Mouse (Mus musculus) hindbrain, embryonic 14.5 days (tissue): ENCODE results near the gene Lpcat2. TPM values are rescaled to one million over a fixed set of nuclear protein-coding genes. Genes with fewer than 3 reads are reported as not detected.

ENCODE experiments used
- ATAC-seq: fragments of 200-750 bp; cut with Nextera tagmentation; 2 replicates; pipeline ENCODE4 v1.8.0; 2017; ENCODE audit warnings: moderate number of reproducible peaks, mild to moderate bottlenecking, moderate TSS enrichment, moderate library complexity; ENCODE audit not compliant: low FRiP score
- DNase-seq: peaks from one replicate; pipeline ENCODE4 v3.0.0-alpha.2; 2015; ENCODE audit warnings: low spot score
- H3K27ac ChIP-seq: fragments of 300-500 bp; sonication (generic); 2 replicates; pipeline ENCODE4 v1.5.1; 2014; ENCODE audit warnings: mild to moderate bottlenecking, moderate library complexity
- H3K27me3 ChIP-seq: fragments of 300-500 bp; sonication (generic); 2 replicates; pipeline ENCODE4 v1.6.1; 2014; ENCODE audit warnings: mild to moderate bottlenecking, low read length, mixed read lengths; ENCODE audit not compliant: control insufficient read depth, insufficient read depth
- H3K36me3 ChIP-seq: fragments of 300-500 bp; sonication (generic); replicated peaks from 2 replicates; pipeline ENCODE4 v1.6.1; 2014; ENCODE audit not compliant: control insufficient read depth, insufficient read depth
- H3K4me1 ChIP-seq: fragments of 300-500 bp; sonication (generic); replicated peaks from 2 replicates; pipeline ENCODE4 v1.6.1; 2014; ENCODE audit warnings: antibody characterized with exemption, low read length, mixed read lengths; ENCODE audit not compliant: control insufficient read depth, insufficient read depth
- H3K4me2 ChIP-seq: fragments of 300-500 bp; sonication (generic); replicated peaks from 2 replicates; pipeline ENCODE4 v1.6.1; 2014; ENCODE audit warnings: mild to moderate bottlenecking, moderate library complexity
- H3K4me3 ChIP-seq: fragments of 300-500 bp; sonication (generic); replicated peaks from 2 replicates; pipeline ENCODE4 v1.5.1; 2014; ENCODE audit warnings: mild to moderate bottlenecking, low read length
- H3K9ac ChIP-seq: fragments of 300-500 bp; sonication (generic); 2 replicates; pipeline ENCODE4 v1.6.1; 2014
- H3K9me3 ChIP-seq: fragments of 300-500 bp; sonication (generic); 2 replicates; pipeline ENCODE4 v1.6.1; 2016; ENCODE audit warnings: low read length; ENCODE audit not compliant: control insufficient read depth
- WGBS: fragments of 180-500 bp; shearing (Covaris S2); extraction: QIAGEN DNeasy Blood & Tissue Kit; methylation state at CpG from one replicate; pipeline ENCODE4 v1.1.7; 2014; 5-methylcytosine and 5-hydroxymethylcytosine counted together
- polyA plus RNA-seq: library from polyadenylated mRNA; unstranded; fragments of >200 nt; fragmentation: Nextera tagmentation; extraction: Ambion mirVana; gene quantifications from 2 replicates; pipeline ENCODE4 v1.2.1, GENCODE M21; 2014

Lpcat2 gene
- polyA plus RNA-seq, 1 experiment from 2014 or later = 11.8 TPM

DNA sequence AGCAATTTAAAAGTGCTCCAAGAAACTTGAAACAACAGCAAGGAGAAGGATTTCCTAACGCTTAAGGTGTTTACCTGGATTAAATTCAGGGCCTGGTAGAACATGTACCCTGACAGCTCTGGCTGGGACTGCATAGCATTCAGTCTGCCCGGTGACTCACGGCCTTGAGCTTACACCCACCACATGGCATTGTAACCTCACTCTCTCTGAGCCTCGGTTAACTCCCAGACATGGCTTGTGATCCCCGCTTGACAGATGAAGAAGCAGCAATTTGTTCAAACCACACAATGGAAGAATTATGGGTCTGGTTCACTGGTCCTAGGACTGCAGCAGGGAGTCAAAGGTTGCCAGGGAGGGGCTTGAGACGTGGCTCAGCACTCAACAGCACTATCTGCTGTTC, 5.9 kb upstream of the Lpcat2 start:
- no peak overlapping the region for H3K4me3 ChIP-seq
- no peak overlapping the region for H3K27ac ChIP-seq
- H3K9me3 ChIP-seq = no peaks in the 10 kb centered on the region
- DNase-seq (no peak), ATAC-seq (no peak)
- H3K4me1 ChIP-seq = peaks cover 21% of the 10 kb centered on the region; the same call in 1 of the 2 replicates
- H3K27me3 ChIP-seq = no peaks in the 10 kb centered on the region
- H3K9ac ChIP-seq = no peak overlapping the region
- H3K36me3 ChIP-seq = no peaks in the 10 kb centered on the region
- 50% methylated on average over 6 of the region's 6 CpGs for WGBS
- no peak overlapping the region for H3K4me2 ChIP-seq

DNA sequence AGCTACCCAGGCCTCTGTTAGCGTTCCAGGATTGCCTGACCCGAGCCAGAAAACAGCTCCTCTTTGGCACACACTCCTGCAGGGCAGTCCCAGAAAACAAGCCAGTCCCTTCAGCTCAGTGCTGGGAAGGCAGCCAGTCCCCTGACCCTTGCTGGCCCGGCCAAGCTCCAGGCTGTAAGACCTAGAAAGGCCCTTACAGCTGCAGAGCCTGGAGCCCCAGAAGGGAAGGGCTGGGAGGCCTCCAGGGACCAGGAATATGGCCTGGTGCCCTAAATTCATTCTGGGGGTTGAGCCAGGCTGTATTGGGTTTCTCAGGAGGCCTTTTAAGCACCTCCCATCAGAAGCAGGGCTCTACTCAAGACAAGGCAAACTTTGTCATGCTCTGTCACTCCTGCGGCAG, 4.9 kb upstream of the Lpcat2 start:
- ATAC-seq (peak; percentile 82; the same call in 1 of the 2 replicates), DNase-seq (peak; percentile 59)
- Histone ChIP-seq H3K4me2 (no peak overlapping the region), H3K4me1 (peaks cover 26% of the 10 kb centered on the region; the same call in 1 of the 2 replicates), H3K27ac (no peak overlapping the region), H3K9ac (no peak overlapping the region), H3K36me3 (no peaks in the 10 kb centered on the region), H3K27me3 (no peaks in the 10 kb centered on the region), H3K9me3 (no peaks in the 10 kb centered on the region), H3K4me3 (no peak overlapping the region)
- WGBS = 50% methylated on average over 4 of the region's 4 CpGs

DNA sequence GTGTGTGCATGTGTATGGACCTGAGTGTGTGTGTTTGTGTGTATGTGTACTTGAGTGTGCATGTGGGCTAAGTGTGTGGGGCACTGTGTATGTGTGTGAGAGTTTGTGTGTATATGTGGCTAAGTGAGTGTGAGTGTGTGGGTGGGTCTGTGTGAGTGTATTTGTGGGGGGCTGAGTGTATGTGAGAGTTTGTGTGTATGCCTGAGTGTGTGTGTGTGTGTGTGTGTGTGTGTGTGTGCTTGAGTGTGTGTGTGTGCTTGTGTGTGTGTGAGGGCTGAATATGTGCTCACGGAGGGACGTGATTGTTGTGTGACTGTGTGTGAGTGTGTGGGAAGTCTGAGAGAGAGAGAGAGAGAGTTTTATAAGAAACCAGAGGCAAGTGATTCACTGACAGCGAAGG, 3.8 kb upstream of the Lpcat2 start:
- peaks cover 23% of the 10 kb centered on the region; the same call in 1 of the 2 replicates for H3K4me1 ChIP-seq
- H3K27ac ChIP-seq = no peak overlapping the region
- H3K9ac ChIP-seq = no peak overlapping the region
- ATAC-seq (no peak), DNase-seq (no peak)
- 0 out of 2 replicates have a peak, but pooled peaks cover 3% of the 10 kb centered on the region for H3K9me3 ChIP-seq
- peaks cover 5% of the 10 kb centered on the region for H3K27me3 ChIP-seq
- no peak overlapping the region for H3K4me2 ChIP-seq
- WGBS = 90% methylated on average over 3 of the region's 3 CpGs
- no peaks in the 10 kb centered on the region for H3K36me3 ChIP-seq
- no peak overlapping the region for H3K4me3 ChIP-seq

DNA sequence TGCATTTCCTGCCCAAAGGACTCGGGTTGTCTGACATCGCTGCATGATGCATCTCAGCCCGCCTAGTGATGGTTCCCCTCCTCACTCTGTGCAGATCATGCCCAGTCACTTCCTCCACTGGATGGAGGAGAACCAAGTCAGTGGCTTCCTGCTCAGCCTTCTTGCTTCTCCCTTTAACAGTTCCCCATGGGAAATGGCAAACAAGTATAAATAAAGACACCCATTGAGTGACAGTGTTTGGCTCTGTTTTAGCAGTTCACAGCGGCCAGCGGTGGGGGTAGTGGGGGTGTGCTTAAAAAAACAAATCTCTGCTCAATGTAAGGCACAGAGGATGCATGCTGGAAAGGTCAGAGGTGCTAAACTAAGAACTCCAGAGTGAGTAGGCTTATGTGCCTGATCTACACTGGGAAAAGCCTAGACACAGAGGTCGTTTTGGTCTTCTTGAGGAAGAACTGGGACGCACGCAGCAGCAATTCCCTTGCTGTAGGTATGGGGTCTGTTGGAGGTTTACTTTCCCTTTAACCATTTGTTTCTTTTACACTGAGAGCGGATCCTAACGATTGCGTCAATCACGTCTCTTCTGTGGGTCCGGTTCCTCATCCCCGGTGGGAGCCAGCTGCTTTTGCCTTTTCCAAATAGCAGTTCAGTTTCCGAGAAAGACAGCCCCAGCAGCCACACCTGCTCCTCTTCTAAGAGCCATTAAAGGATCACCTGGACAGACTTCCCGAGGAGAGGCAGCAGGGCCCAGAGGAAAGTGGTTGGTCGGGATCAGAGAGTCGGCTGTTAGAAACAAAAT, 1.8 kb upstream of the Lpcat2 start:
- no peak overlapping the region for H3K4me3 ChIP-seq
- ATAC-seq (no peak), DNase-seq (no peak)
- H3K9ac ChIP-seq = no peak overlapping the region
- 0 out of 2 replicates have a peak, but pooled peaks cover 10% of the 10 kb centered on the region for H3K4me1 ChIP-seq
- no peak overlapping the region for H3K4me2 ChIP-seq
- peaks cover 7% of the 10 kb centered on the region for H3K27me3 ChIP-seq
- WGBS = 56% methylated on average over 18 of the region's 18 CpGs
- 0 out of 2 replicates have a peak, but pooled peaks cover 5% of the 10 kb centered on the region for H3K9me3 ChIP-seq
- no peak overlapping the region for H3K27ac ChIP-seq
- no peaks in the 10 kb centered on the region for H3K36me3 ChIP-seq

DNA sequence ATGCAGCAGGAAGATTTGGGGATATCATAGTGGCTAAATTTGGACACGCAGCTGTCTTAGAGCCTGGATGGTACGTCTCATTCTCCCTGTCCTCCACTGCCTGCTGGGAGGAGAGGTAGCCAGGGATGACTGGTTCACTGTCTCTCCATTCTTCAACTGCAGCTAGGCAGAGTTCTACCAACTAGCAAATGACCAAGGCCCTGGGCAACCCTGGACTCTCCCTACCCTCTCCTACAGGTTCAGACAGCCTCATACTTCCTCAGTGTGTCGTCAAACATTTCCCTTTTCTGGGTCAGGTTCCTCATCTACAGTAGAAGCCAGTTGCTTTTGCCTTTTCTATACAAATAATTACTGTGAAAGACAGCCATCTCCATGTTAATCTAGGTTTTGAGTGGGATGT, 466 bp upstream of the Lpcat2 start:
- H3K4me1 ChIP-seq = 0 out of 2 replicates have a peak, but pooled peaks cover 10% of the 10 kb centered on the region
- no peak for ATAC-seq
- peaks cover 7% of the 10 kb centered on the region for H3K27me3 ChIP-seq
- WGBS = 94% methylated on average over 3 of the region's 3 CpGs
- H3K9me3 ChIP-seq = 0 out of 2 replicates have a peak, but pooled peaks cover 5% of the 10 kb centered on the region
- no peak for DNase-seq
- no peaks in the 10 kb centered on the region for H3K36me3 ChIP-seq
- H3K27ac ChIP-seq = no peak overlapping the region
- H3K4me3 ChIP-seq = peak overlapping the region; percentile 69
- 0 out of 2 replicates have a peak overlapping the region, but pooled peaks have one; percentile 79 for H3K9ac ChIP-seq
- peak overlapping the region; percentile 72 for H3K4me2 ChIP-seq

DNA sequence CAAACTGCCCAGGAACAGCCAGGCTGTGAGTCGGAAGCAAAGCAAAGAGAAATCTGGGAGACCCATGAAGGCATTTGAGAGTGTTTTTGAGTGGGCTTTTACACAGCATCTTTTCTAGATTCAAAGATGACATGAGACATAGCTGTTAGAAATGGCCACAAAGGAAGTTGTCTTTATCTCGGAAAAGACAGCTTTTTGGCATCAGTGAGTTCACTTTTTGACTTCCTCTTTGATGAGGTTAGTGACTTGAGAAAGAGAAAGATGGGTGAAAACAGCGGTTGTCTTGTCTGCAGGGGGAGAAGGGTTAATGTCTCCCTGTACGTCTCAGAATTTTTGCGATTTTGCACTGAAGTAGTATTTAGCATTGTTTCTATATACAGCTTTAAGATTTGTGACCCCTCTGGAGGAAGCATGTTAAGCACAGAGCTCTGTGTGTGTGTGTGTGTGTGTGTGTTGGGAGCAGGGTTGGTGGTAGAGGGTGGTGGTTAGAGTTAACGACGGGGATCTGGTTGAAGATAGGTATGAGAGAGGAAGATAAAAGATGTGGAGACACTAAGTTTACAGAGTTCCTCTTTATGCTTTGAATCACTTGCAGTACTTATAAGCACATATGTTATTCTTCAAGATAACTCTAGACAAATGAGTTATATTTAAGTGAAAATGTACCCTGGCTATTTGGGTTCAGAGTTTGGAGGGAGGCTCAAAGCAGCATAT, 1.3 kb downstream of the Lpcat2 start:
- Histone ChIP-seq H3K36me3 (no peaks in the 10 kb centered on the region), H3K4me3 (peak overlapping the region; percentile 69), H3K27ac (no peak overlapping the region), H3K9me3 (0 out of 2 replicates have a peak, but pooled peaks cover 5% of the 10 kb centered on the region), H3K9ac (no peak overlapping the region), H3K4me2 (peak overlapping the region; percentile 72), H3K27me3 (peaks cover 7% of the 10 kb centered on the region), H3K4me1 (0 out of 2 replicates have a peak, but pooled peaks cover 5% of the 10 kb centered on the region)
- ATAC-seq = no peak
- WGBS = 91% methylated on average over 7 of the region's 7 CpGs
- DNase-seq = no peak

DNA sequence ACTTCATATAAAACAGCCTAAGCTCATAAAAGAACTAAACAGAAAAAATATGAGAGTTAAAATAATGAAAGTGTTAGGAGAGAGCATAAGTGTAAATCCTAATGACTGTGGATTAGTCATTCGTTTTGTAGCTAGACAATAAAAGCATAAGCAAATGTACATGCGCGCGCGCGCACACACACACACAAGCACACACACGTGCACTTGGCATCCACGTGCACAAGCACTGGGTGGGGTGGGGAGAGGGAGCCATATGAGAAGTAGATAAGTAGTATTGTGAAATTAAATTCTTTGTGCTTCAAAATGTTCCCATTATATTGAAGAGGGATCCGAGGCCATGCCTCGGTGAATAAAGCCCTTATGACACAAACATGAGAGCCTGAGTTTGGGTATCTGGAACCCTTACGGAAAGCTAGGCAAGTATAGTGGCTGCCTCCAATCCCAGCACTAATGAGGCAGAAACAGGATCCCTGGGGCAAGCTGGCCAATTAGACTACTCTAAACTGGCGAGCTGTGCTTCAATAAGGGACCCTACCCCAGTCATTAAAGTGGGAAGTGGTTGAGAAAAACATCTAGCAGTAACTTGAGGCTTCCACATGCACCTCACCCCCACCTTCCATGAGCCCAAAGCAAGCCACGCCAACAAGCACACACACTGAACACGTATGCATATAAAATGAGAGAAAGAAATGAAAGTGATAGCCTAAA, 3.5 kb downstream of the Lpcat2 start:
- Histone ChIP-seq H3K9me3 (0 out of 2 replicates have a peak, but pooled peaks cover 5% of the 10 kb centered on the region), H3K9ac (no peak overlapping the region), H3K4me2 (no peak overlapping the region), H3K36me3 (no peaks in the 10 kb centered on the region), H3K4me3 (no peak overlapping the region), H3K27me3 (peaks cover 7% of the 10 kb centered on the region), H3K27ac (no peak overlapping the region), H3K4me1 (0 out of 2 replicates have a peak, but pooled peaks cover 5% of the 10 kb centered on the region)
- no peak for DNase-seq
- 88% methylated on average over 14 of the region's 14 CpGs for WGBS
- no peak for ATAC-seq

DNA sequence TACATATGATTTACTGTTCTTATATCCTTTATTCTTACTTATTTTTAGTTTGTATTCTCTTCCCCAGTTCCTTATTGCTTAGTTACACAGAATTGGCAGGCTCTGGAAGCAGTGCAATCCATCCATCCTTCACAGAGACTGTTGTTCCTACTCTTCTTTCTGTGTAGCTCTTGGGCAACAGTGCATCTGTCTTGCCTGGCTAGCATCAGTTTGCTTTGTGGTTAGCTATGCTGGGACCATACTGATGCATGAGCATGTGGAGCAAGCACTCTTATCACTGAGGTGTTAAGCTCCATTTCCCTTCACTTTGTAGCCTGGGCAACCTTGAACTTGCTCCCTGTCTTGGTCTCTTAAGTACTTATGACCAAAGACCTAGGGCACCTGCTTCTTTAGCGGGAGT, 6.8 kb downstream of the Lpcat2 start:
- WGBS = 94% methylated on average over 1 of the region's 1 CpGs

DNA sequence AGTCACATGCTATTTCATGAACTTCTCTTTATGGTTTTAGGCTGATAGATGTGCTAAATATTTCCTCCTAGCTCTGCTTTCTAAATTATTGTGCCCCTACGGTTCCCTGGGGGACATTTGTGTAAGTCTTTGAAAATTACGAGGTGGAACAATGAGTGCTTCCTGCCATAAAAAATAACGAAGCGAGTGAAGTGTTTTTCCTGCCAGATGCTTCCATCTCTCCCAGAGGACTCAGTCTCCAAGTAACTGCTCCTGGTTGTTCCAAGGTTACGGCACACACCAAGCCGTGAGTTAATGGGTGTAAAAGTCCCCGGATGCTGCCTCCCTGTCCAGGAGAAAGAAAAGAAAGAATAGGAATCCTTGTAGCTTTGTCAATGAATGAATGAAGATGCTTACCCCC, 15.1 kb downstream of the Lpcat2 start:
- WGBS = 18% methylated on average over 7 of the region's 7 CpGs
- peaks cover 24% of the 10 kb centered on the region for H3K4me1 ChIP-seq
- ATAC-seq (no peak), DNase-seq (no peak)
- no peak overlapping the region for H3K4me3 ChIP-seq
- peak overlapping the region; percentile 38; the same call in 1 of the 2 replicates for H3K27ac ChIP-seq
- no peaks in the 10 kb centered on the region for H3K36me3 ChIP-seq
- H3K9me3 ChIP-seq = no peaks in the 10 kb centered on the region
- H3K9ac ChIP-seq = no peak overlapping the region
- no peaks in the 10 kb centered on the region for H3K27me3 ChIP-seq
- no peak overlapping the region for H3K4me2 ChIP-seq

More for the DNA sequence above, 6.8 kb downstream of the Lpcat2 start:
- H3K27me3 ChIP-seq = no peaks in the 10 kb centered on the region
- DNase-seq (no peak), ATAC-seq (no peak)
- H3K4me1 ChIP-seq = no peaks in the 10 kb centered on the region
- H3K4me2 ChIP-seq = no peak overlapping the region
- no peak overlapping the region for H3K27ac ChIP-seq
- H3K36me3 ChIP-seq = no peaks in the 10 kb centered on the region
- H3K9me3 ChIP-seq = no peaks in the 10 kb centered on the region
- H3K9ac ChIP-seq = no peak overlapping the region
- no peak overlapping the region for H3K4me3 ChIP-seq
